Mouse (Mus musculus): ENCODE data around the gene Btbd8.

The Btbd8 gene

GRCm38 (mm10) chr5:107516087-107516486 is 78.3 kb downstream of the Btbd8 start:
- DNase-seq (ENCODE audit: low spot score): no peak

GRCm38 (mm10) chr5:107518602-107519001 is 80.8 kb downstream of the Btbd8 start:
- no peak for DNase-seq (ENCODE audit: low spot score)

- DNase-seq (ENCODE audit: low spot score): no peak
Observed at GRCm38 (mm10) chr5:107521386-107521785, 83.6 kb downstream of the Btbd8 start.

- DNase-seq (ENCODE audit: low spot score): no peak
Observed at GRCm38 (mm10) chr5:107521897-107522296, 84.1 kb downstream of the Btbd8 start.

GRCm38 (mm10) chr5:107524281-107524680 is 86.5 kb downstream of the Btbd8 start:
- DNase-seq (ENCODE audit: low spot score): no peak

- no peak for DNase-seq (ENCODE audit: low spot score)
Observed at GRCm38 (mm10) chr5:107528856-107529255, 91.1 kb downstream of the Btbd8 start.

GRCm38 (mm10) chr5:107533590-107533989 is 95.8 kb downstream of the Btbd8 start:
- DNase-seq (ENCODE audit: low spot score): no peak

- no peak for DNase-seq (ENCODE audit: low spot score)
Observed at GRCm38 (mm10) chr5:107534581-107534980, 96.8 kb downstream of the Btbd8 start, which contains the start of gene 1700028K03Rik. Gene 1700028K03Rik, plus strand, starts transcription at chr5:107534709.

GRCm38 (mm10) chr5:107541696-107542095 is 103.9 kb downstream of the Btbd8 start:
- DNase-seq (ENCODE audit: low spot score): no peak

- DNase-seq (ENCODE audit: low spot score): no peak
Observed at GRCm38 (mm10) chr5:107545927-107546326, 108.1 kb downstream of the Btbd8 start.

- DNase-seq (ENCODE audit: low spot score): no peak
Observed at GRCm38 (mm10) chr5:107547955-107548354, 110.2 kb downstream of the Btbd8 start.

GRCm38 (mm10) chr5:107548444-107548843 is 110.6 kb downstream of the Btbd8 start:
- no peak for DNase-seq (ENCODE audit: low spot score)

- DNase-seq (ENCODE audit: low spot score): no peak
Observed at GRCm38 (mm10) chr5:107554336-107554735, 116.5 kb downstream of the Btbd8 start.

GRCm38 (mm10) chr5:107556969-107557368 is 119.2 kb downstream of the Btbd8 start:
- no peak for DNase-seq (ENCODE audit: low spot score)
